Mouse (Mus musculus) left cerebral cortex, adult 8-10 months (tissue): Measurements from ENCODE around the gene Gm21244. TPM values are rescaled to one million over a fixed set of nuclear protein-coding genes. Genes with fewer than 3 reads are reported as not detected.
"Not testable (repeated sequence)": the region's sequence is repeated elsewhere in the genome, so short reads cannot be mapped to it uniquely, and the experiment has no call there.

Source experiments
- DNase-seq, 2 experiments: peaks; one replicate each; pipeline ENCODE4 v3.0.0; 2022; ENCODE audit warnings: low spot score in 2 of 2
- total RNA-seq, 4 experiments: library from RNA; stranded (reverse); gene quantifications; 2 replicates each; pipeline ENCODE4 v1.2.4; 2022

Gm21244 gene
- total RNA-seq = under 1 TPM in 1 of 4 experiments, not detected in 3; 0.15 TPM

- not testable (repeated sequence) for DNase-seq
Observed at GRCm38 (mm10) chrY:7169193-7169592, at the start of gene Gm21244. TSS of gene Gm21244 (minus strand) at chrY:7169293.

Other genes with a start within 250 kb of the Gm21244 start
- not detected for gene Gm28998, start 84.5 kb upstream of the Gm21244 start, total RNA-seq
- gene Gm21788, start 235.7 kb upstream of the Gm21244 start, total RNA-seq = not detected